Mouse (Mus musculus) urinary bladder, postnatal 0 days (tissue): Measurements from ENCODE around the gene Isyna1. TPM values are rescaled to one million over a fixed set of nuclear protein-coding genes. Genes with fewer than 3 reads are reported as not detected.

Source experiments
- polyA plus RNA-seq: library from polyadenylated mRNA; unstranded; fragments of >200 nt; fragmentation: Nextera tagmentation; extraction: Ambion mirVana; gene quantifications from 2 replicates; pipeline ENCODE4 v1.2.1, GENCODE M21; 2015

Isyna1 gene
- 25.1 and 27.7 TPM in 2 replicates for polyA plus RNA-seq

DNA sequence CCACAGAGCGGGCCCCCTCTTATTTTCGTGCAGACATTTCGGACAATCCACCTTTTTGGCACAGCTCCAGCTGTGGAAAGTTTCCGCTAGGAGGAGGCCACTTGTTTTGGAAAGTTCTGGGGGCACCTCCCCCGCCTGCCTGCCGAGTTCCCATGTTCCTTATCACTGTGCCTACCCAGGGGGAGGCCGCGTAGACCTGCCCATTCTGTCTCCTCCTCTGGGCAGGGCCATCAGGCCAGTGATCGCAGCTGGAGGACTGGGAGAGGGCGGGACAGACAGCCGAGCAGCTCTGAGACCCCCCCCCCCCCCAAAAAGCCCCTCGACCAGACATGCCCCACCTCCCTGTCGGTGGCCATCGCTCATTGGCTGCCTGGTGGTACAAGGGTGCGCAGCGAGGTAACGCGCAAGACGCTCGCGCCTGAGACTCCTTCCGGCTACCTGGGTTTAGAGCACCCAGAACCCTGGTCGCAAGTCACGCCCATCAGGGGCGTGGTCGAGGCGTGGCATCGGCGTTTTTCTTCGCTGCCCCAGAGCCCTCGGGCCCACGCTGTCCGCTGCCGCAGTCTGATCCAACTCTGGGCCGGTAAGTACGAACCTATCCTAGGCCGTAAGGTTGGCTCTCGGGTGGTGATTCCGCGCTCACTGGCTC lies at the start of gene Isyna1:
TSS of gene Isyna1 (plus strand) at position 413 of the 649 bp plus-strand sequence.

DNA sequence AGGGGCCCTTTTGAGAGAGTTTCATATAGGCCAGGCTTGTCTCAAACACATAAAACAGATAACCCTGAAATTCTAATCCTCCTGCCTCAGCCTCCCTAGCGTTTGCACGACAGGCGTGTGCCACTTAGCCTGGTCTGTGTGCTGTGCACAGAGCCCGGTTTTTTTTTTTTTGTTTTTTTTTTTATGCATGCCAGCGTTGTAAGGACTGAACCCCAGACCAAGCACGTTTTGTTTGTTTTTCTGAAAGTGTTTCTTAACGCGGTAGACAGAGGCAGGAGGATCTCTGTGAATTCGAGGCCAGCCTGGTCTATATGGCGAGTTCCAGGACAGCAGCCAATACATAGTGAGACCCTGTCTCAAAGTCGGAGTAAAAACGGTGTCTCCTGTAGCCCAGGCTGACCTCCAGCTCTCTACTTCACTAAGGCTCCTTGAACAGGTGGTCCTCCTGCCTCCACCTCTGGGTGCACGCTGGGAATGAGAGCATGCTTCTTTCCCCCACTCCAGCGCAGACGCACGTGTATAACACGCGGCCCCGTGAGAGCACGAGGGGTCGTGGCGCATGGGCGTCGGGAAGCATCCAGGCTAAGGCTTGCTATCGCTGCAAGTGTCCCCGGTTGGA lies 14.7 kb downstream of the Isyna1 start, which contains the start of gene Ssbp4:
TSS of gene Ssbp4 (minus strand) at position 124 of the 619 bp plus-strand sequence.

DNA sequence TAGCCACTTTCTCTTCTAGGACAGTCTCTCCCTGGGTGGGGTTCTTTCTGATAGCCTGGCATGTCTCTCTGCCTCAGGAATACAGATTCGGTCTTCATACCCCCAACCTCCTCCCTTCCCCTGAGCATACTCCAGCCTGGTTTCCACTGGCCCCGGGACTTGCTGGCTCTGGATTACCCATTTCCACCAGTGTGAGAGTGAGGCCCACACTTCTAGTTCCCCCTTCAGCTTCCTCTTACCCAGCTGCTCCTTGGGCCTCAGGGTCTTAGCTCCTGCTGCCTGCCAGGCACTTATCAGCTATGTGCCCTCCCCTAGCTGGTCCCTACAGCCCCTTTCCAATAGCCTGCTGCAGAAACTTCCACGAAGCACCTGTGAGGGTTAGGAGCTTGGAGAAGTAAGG lies 21.7 kb downstream of the Isyna1 start, which contains the start of gene Lrrc25:
TSS of gene Lrrc25 (plus strand) at position 262 of the 400 bp plus-strand sequence.

DNA sequence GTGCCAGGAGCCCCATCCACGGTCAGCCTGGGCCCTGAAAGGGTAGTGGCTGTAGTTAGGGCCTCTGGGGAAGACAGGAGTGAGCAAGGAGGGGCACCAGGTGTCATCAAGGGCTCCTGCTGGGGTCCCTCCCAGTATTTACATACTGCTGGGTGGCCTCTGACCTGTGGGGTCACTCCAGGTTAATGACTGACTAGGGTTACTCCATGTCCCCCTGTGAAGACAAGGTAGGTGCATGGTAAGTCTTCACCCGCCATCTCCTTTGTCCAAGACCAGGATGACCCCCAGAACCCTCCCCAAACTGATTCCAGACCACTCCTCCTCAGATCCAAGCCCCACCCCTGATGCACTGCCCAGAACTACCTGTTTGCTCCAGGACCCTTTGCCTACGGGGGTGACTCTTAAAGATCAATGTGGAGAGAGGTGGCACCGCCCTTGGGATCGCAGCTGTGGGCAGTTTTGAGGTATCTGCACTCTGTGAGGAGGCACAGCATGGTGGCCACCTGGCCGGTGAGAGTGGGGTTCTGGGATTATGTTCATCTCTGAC lies 38.2 kb downstream of the Isyna1 start, which contains the start of gene Gdf15:
TSS of gene Gdf15 (minus strand) at position 111 of the 547 bp plus-strand sequence.

Other genes with a start within 250 kb of the Isyna1 start
- gene Upf1, start 241.1 kb upstream of the Isyna1 start, polyA plus RNA-seq = 8.0 and 8.6 TPM in 2 replicates
- gene Comp, start 220.8 kb upstream of the Isyna1 start, polyA plus RNA-seq = 0.15 and 0.18 TPM in 2 replicates
- 7.8 and 8.3 TPM in 2 replicates for gene Crtc1, start 154.8 kb upstream of the Isyna1 start, polyA plus RNA-seq
- gene Klhl26, start 117.4 kb upstream of the Isyna1 start, polyA plus RNA-seq = 17.0 and 18.6 TPM in 2 replicates
- gene Tmem59l, start 107.0 kb upstream of the Isyna1 start, polyA plus RNA-seq = not detected in 2 replicates
- gene Crlf1, start 101.2 kb upstream of the Isyna1 start, polyA plus RNA-seq = 0.36 and 0.42 TPM in 2 replicates
- 113 and 116 TPM in 2 replicates for gene Rex1bd, start 87.6 kb upstream of the Isyna1 start, polyA plus RNA-seq
- 768 and 841 TPM in 2 replicates for gene Uba52, start 83.6 kb upstream of the Isyna1 start, polyA plus RNA-seq
- gene Fkbp8, start 66.6 kb upstream of the Isyna1 start, polyA plus RNA-seq = 200 and 204 TPM in 2 replicates
- 53.9 and 54.6 TPM in 2 replicates for gene Kxd1, start 66.4 kb upstream of the Isyna1 start, polyA plus RNA-seq
- gene Ell, start 54.9 kb upstream of the Isyna1 start, polyA plus RNA-seq = 11.7 and 12.5 TPM in 2 replicates
- gene Ssbp4, start 14.5 kb downstream of the Isyna1 start, polyA plus RNA-seq = 71.0 and 78.8 TPM in 2 replicates
- gene Lrrc25, start 21.8 kb downstream of the Isyna1 start, polyA plus RNA-seq = 4.4 and 6.6 TPM in 2 replicates
- 0.79 and 2.8 TPM in 2 replicates for gene Gdf15, start 38.1 kb downstream of the Isyna1 start, polyA plus RNA-seq
- gene Pgpep1, start 66.0 kb downstream of the Isyna1 start, polyA plus RNA-seq = 19.2 and 24.1 TPM in 2 replicates
- 119 and 132 TPM in 2 replicates for gene Lsm4, start 78.9 kb downstream of the Isyna1 start, polyA plus RNA-seq
- 41.5 and 52.0 TPM in 2 replicates for gene Jund, start 104.6 kb downstream of the Isyna1 start, polyA plus RNA-seq
- 0.04 TPM in 1 of 2 replicates, not detected in the other for gene Iqcn, start 109.1 kb downstream of the Isyna1 start, polyA plus RNA-seq
- 0.19 and 0.20 TPM in 2 replicates for gene Gm3336, start 124.2 kb downstream of the Isyna1 start, polyA plus RNA-seq
- 0.05 and 0.10 TPM in 2 replicates for gene Pde4c, start 129.3 kb downstream of the Isyna1 start, polyA plus RNA-seq
- gene Rab3a, start 160.3 kb downstream of the Isyna1 start, polyA plus RNA-seq = 9.9 and 10.0 TPM in 2 replicates
- gene Mpv17l2, start 166.6 kb downstream of the Isyna1 start, polyA plus RNA-seq = 49.0 and 49.6 TPM in 2 replicates
- 27.2 and 27.8 TPM in 2 replicates for gene Pik3r2, start 182.3 kb downstream of the Isyna1 start, polyA plus RNA-seq
- 4.8 and 6.3 TPM in 2 replicates for gene Mast3, start 210.7 kb downstream of the Isyna1 start, polyA plus RNA-seq
- gene Il12rb1, start 214.1 kb downstream of the Isyna1 start, polyA plus RNA-seq = 0.06 TPM in 1 of 2 replicates, not detected in the other
- 4.0 and 5.5 TPM in 2 replicates for gene Arrdc2, start 245.3 kb downstream of the Isyna1 start, polyA plus RNA-seq